Mouse (Mus musculus): Measurements from ENCODE around the gene Bcl2l15. TPM values are rescaled to one million over a fixed set of nuclear protein-coding genes. Genes with fewer than 3 reads are reported as not detected.
"Not testable (repeated sequence)": the region's sequence is repeated elsewhere in the genome, so short reads cannot be mapped to it uniquely, and the experiment has no call there.

Gene Bcl2l15
- 0.61 TPM in 1 of 2 replicates, not detected in the other for polyA plus RNA-seq (2016; fragmentation: Nextera tagmentation; extraction: Ambion mirVana)

GRCm38 (mm10) chr3:103832426-103832825 lies at the start of gene Bcl2l15:
Bcl2l15 (plus strand) TSS chr3:103832601.
- Histone ChIP-seq H3K9ac (no peak within 1 kb of the TSS), H3K4me2 (replicated peaks) (no peak within 1 kb of the TSS), H3K27ac (no peak within 1 kb of the TSS), H3K27me3 (replicated peaks) (no peaks in the 10 kb centered on the region), H3K9me3 (no peaks in the 10 kb centered on the region), H3K4me3 (no peak within 1 kb of the TSS), H3K4me1 (no peaks in the 10 kb centered on the region), H3K36me3 (no peaks in the 10 kb centered on the region)
- ATAC-seq (ENCODE audit: low FRiP score, low read depth), result no peak

GRCm38 (mm10) chr3:103782844-103783609 lies 49.4 kb upstream of the Bcl2l15 start:
- Histone ChIP-seq H3K9ac (no peak overlapping the region), H3K36me3 (peaks cover 1% of the 10 kb centered on the region), H3K4me1 (0 out of 2 replicates have a peak, but pooled peaks cover 6% of the 10 kb centered on the region), H3K4me3 (no peak overlapping the region), H3K9me3 (no peaks in the 10 kb centered on the region), H3K27ac (no peak overlapping the region), H3K4me2 (replicated peaks) (no peak overlapping the region), H3K27me3 (replicated peaks) (no peaks in the 10 kb centered on the region)
- ATAC-seq (ENCODE audit: low FRiP score, low read depth), result no peak
- 92% methylated on average over 4 of the region's 4 CpGs for WGBS

DNA sequence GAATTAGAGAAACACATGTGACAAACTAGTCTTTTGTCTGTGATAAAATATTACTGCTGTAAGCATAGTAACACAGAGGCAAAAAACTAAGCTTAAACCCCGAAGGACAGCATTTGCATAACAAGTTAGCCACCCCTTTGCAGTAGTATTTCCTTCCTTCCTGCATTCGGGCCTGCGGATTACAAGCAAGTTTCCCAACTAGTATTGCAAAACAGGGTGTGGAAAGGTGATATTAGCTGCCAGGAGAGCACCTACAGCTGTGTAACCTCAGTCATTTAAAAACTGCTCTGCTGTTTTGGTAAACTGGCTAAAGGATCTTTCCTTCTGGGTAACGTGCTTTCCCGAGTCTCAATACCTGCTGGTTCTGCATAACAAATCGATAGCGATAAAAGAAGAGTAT lies 45.2 kb upstream of the Bcl2l15 start:
- Histone ChIP-seq H3K27ac (no peak overlapping the region), H3K36me3 (no peaks in the 10 kb centered on the region), H3K4me2 (replicated peaks) (no peak overlapping the region), H3K4me3 (no peak overlapping the region), H3K27me3 (replicated peaks) (no peaks in the 10 kb centered on the region), H3K4me1 (peaks cover 17% of the 10 kb centered on the region), H3K9me3 (no peaks in the 10 kb centered on the region), H3K9ac (no peak overlapping the region)
- 58% methylated on average over 7 of the region's 7 CpGs for WGBS
- ATAC-seq (ENCODE audit: low FRiP score, low read depth), result no peak

- Histone ChIP-seq H3K36me3 (no peaks in the 10 kb centered on the region), H3K4me1 (peaks cover 17% of the 10 kb centered on the region), H3K4me3 (no peak overlapping the region), H3K9ac (no peak overlapping the region), H3K4me2 (replicated peaks) (peak overlapping the region; percentile 81), H3K27ac (no peak overlapping the region), H3K9me3 (no peaks in the 10 kb centered on the region), H3K27me3 (replicated peaks) (no peaks in the 10 kb centered on the region)
- ATAC-seq (ENCODE audit: low FRiP score, low read depth), result no peak
- 85% methylated on average over 7 of the region's 7 CpGs for WGBS
Observed at GRCm38 (mm10) chr3:103789096-103789495, 43.3 kb upstream of the Bcl2l15 start.

DNA sequence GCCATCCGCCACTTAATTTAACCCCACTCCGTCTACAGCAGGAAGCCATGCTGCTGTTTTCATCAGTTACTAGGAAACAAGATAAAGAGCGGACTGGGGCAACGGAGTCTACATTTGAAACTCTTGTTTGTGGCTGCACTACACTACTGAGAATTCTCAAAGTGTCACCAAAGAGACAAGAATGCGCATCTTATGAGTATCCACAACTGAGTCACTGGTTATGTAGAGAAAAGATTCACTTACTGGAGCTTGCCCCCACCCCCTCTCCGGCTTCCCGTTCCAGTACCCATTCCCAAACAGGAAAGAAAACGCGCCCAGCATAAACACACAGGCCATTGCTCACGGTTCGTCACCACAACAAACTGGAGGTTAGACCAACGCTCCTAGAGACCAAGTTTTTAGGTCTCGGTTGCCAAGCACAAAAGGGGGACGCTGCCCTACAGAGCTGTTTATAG lies 42.5 kb upstream of the Bcl2l15 start:
- H3K4me2 ChIP-seq (replicated peaks), result peak overlapping the region; percentile 81
- H3K4me3 ChIP-seq, result peak overlapping the region; percentile 87
- H3K4me1 ChIP-seq, result peaks cover 15% of the 10 kb centered on the region
- H3K27ac ChIP-seq, result no peak overlapping the region
- 3% methylated on average over 14 of the region's 14 CpGs for WGBS
- peak overlapping the region; percentile 94 for H3K9ac ChIP-seq
- no peak for ATAC-seq (ENCODE audit: low FRiP score, low read depth)
- no peaks in the 10 kb centered on the region for H3K27me3 ChIP-seq (replicated peaks)
- H3K9me3 ChIP-seq, result no peaks in the 10 kb centered on the region
- no peaks in the 10 kb centered on the region for H3K36me3 ChIP-seq

GRCm38 (mm10) chr3:103790346-103791145 lies 41.9 kb upstream of the Bcl2l15 start:
- Histone ChIP-seq H3K9me3 (no peaks in the 10 kb centered on the region), H3K4me3 (peak overlapping the region; percentile 87), H3K36me3 (no peaks in the 10 kb centered on the region), H3K27ac (peak overlapping the region; percentile 75; the same call in 1 of the 2 replicates), H3K27me3 (replicated peaks) (no peaks in the 10 kb centered on the region), H3K9ac (peak overlapping the region; percentile 94), H3K4me2 (replicated peaks) (peak overlapping the region; percentile 81), H3K4me1 (peaks cover 11% of the 10 kb centered on the region)
- ATAC-seq (ENCODE audit: low FRiP score, low read depth), result peak; percentile 85
- under 1% methylated on average over 56 of the region's 61 CpGs for whole genome bisulfite sequencing

GRCm38 (mm10) chr3:103791230-103792110 lies 40.9 kb upstream of the Bcl2l15 start, which contains the start of gene Hipk1:
Hipk1 (minus strand) TSS chr3:103791563.
- H3K4me1 ChIP-seq, result peaks cover 11% of the 10 kb centered on the region
- peak within 1 kb of the TSS; percentile 94 for H3K9ac ChIP-seq
- H3K4me2 ChIP-seq (replicated peaks), result peak within 1 kb of the TSS; percentile 81
- no peaks in the 10 kb centered on the region for H3K36me3 ChIP-seq
- WGBS, result 10% methylated on average over 49 of the region's 49 CpGs
- H3K27me3 ChIP-seq (replicated peaks), result no peaks in the 10 kb centered on the region
- peak within 1 kb of the TSS; percentile 87 for H3K4me3 ChIP-seq
- H3K9me3 ChIP-seq, result no peaks in the 10 kb centered on the region
- peak; percentile 98 for ATAC-seq (ENCODE audit: low FRiP score, low read depth)
- H3K27ac ChIP-seq, result peak within 1 kb of the TSS; percentile 75

GRCm38 (mm10) chr3:103792111-103792406 lies 40.3 kb upstream of the Bcl2l15 start:
- H3K27me3 ChIP-seq (replicated peaks); H3K9ac ChIP-seq; H3K9me3 ChIP-seq; ATAC-seq (ENCODE audit: low FRiP score, low read depth); H3K27ac ChIP-seq; H3K36me3 ChIP-seq: not testable (repeated sequence)
- peak overlapping the region; percentile 81; the same call in 1 of the 2 replicates for H3K4me2 ChIP-seq (replicated peaks)
- 0 out of 2 replicates have a peak overlapping the region, but pooled peaks have one; percentile 87 for H3K4me3 ChIP-seq
- peaks cover 11% of the 10 kb centered on the region for H3K4me1 ChIP-seq
- 88% methylated on average over 5 of the region's 5 CpGs for WGBS

DNA sequence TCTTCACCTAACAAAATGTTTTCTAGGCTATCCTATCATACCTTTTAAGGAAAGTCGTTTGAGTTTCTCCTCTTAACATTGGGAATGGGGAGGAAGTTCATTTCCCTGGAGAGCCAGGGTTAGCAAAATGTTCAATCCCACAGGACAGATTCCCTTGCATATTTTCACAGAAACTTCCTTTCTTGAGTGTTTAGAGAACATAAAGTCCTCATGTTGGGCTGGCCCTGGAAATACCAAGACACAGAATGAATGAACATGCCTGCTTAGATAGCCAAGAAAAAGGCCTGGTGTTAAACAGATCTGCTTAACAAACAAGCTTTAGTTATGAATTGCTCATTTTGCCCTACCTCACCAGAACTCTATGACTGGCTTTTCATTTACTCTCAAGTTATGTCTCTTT lies 39.8 kb upstream of the Bcl2l15 start:
- no peak overlapping the region for H3K4me2 ChIP-seq (replicated peaks)
- H3K4me3 ChIP-seq, result no peak overlapping the region
- H3K9ac ChIP-seq, result no peak overlapping the region
- no peaks in the 10 kb centered on the region for H3K9me3 ChIP-seq
- H3K36me3 ChIP-seq, result no peaks in the 10 kb centered on the region
- no peaks in the 10 kb centered on the region for H3K27me3 ChIP-seq (replicated peaks)
- no peak overlapping the region for H3K27ac ChIP-seq
- 86% methylated on average over 1 of the region's 1 CpGs for WGBS
- peaks cover 11% of the 10 kb centered on the region for H3K4me1 ChIP-seq
- no peak for ATAC-seq (ENCODE audit: low FRiP score, low read depth)

- H3K9ac ChIP-seq, result no peak overlapping the region
- H3K36me3 ChIP-seq, result no peaks in the 10 kb centered on the region
- no peak for ATAC-seq (ENCODE audit: low FRiP score, low read depth)
- H3K27me3 ChIP-seq (replicated peaks), result no peaks in the 10 kb centered on the region
- H3K4me1 ChIP-seq, result no peaks in the 10 kb centered on the region
- H3K4me2 ChIP-seq (replicated peaks), result no peak overlapping the region
- WGBS, result 65% methylated on average over 2 of the region's 2 CpGs
- H3K4me3 ChIP-seq, result no peak overlapping the region
- no peaks in the 10 kb centered on the region for H3K9me3 ChIP-seq
- H3K27ac ChIP-seq, result no peak overlapping the region
Observed at GRCm38 (mm10) chr3:103796389-103796788, 36.0 kb upstream of the Bcl2l15 start.

DNA sequence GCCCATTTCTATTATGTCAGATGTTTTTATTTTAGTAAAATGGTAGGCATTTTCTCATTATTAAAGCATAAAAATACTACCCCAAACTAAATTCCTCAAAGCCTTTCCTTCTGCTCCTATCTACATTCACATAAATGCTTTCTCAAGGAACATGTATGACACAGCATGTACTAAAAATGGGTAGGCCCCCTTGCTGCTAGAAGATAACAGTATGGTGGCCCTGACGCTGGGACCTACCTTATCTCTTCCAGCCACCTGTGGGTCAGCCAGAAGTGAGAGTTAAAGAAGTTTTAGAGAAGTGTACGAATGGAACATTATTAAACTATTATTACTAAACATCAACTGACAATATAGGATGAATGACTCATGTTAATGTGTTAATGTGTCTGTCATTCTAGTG lies 32.9 kb upstream of the Bcl2l15 start:
- no peak for ATAC-seq (ENCODE audit: low FRiP score, low read depth)
- no peaks in the 10 kb centered on the region for H3K4me1 ChIP-seq
- peaks cover 23% of the 10 kb centered on the region for H3K36me3 ChIP-seq
- H3K9ac ChIP-seq, result no peak overlapping the region
- no peaks in the 10 kb centered on the region for H3K27me3 ChIP-seq (replicated peaks)
- H3K4me3 ChIP-seq, result no peak overlapping the region
- WGBS, result 80% methylated on average over 2 of the region's 2 CpGs
- no peaks in the 10 kb centered on the region for H3K9me3 ChIP-seq
- H3K4me2 ChIP-seq (replicated peaks), result no peak overlapping the region
- no peak overlapping the region for H3K27ac ChIP-seq

Data from neural tube, embryonic 12.5 days (tissue).